Mouse (Mus musculus): ENCODE data around the gene Zmat1. TPM values are rescaled to one million over a fixed set of nuclear protein-coding genes. Genes with fewer than 3 reads are reported as not detected.

Zmat1 gene
- 2.4 and 3.7 TPM in 2 replicates for polyA plus RNA-seq (2012; rRNA removed)

DNA sequence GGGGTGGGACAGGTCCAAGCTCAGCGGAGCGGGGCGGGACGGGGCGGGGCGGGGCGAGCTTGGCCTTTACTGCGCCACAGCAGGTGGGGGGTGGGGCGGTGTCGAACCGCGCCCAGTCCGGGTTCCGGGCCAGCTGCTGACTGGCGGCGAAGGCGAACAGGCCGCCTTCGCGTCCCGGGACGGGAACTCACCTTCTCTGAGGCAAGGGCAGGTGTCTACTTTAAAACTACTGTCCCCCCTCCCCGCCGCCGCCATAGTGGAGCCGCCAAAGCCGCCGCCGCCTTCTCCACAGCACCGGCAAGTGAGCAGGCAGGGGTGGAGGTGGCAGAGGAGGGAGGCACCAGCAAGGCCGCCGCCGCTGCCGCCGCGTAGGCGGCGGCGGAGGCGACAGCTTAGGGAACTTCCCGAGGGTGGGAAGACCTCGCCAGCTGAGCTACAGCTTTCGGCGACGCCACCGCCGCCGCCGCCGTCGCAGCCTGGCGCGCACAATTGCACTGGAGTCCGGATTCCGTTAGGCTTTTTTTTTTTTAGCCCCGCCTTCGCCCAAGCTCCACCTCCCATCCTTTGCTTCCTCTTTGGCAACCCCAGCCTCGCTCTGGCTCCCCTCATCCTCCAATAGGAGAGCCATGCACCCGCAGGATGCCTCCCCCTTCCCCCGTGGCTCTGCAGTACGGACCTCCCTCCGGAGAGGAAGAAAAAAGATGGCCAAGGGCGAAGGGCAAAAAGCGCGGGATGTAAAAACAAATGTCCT, at the start of gene Zmat1:
Zmat1 (minus strand) TSS at position 490 of the 751 bp plus-strand sequence.

DNA sequence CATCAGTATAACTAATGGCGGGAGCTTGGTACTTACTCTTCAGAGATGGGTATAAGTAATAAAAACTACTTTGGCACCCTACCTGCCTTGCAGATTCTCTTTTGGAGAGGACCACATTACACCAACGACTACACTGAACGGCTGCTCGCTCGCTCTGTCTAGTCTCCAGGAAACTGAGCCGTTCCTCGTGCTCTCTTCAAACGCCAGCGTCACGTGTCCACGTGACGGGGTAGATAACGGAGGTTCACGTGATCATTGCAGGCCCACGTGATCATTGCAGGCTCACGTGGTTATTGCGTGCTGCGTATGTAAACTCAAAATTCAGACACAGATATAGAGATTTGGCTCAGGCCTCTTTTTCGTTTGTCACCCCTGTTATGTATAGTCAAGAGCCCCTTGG, 44.5 kb downstream of the Zmat1 start, which contains the start of gene Nxf2:
Nxf2 (minus strand) TSS at position 209 of the 400 bp plus-strand sequence.

Other genes starting within 250 kb of the Zmat1 start
- gene Armcx2, start 200.0 kb downstream of the Zmat1 start, polyA plus RNA-seq (2012; rRNA removed) = 77.6 and 90.4 TPM in 2 replicates
- gene Nxf2, start 44.5 kb downstream of the Zmat1 start, polyA plus RNA-seq (2012; rRNA removed) = 0.35 and 0.60 TPM in 2 replicates
- gene Gm15023, start 168.4 kb upstream of the Zmat1 start, polyA plus RNA-seq (2012; rRNA removed) = not detected in 2 replicates
- 6.6 and 10.7 TPM in 2 replicates for gene Tceal6, start 201.5 kb upstream of the Zmat1 start, polyA plus RNA-seq (2012; rRNA removed)